Mouse (Mus musculus): ENCODE results near the gene Pdyn. TPM values are rescaled to one million over a fixed set of nuclear protein-coding genes. Genes with fewer than 3 reads are reported as not detected.

Pdyn gene
- polyA plus RNA-seq, 1 experiment from 2014 or later: 0.18 TPM

DNA sequence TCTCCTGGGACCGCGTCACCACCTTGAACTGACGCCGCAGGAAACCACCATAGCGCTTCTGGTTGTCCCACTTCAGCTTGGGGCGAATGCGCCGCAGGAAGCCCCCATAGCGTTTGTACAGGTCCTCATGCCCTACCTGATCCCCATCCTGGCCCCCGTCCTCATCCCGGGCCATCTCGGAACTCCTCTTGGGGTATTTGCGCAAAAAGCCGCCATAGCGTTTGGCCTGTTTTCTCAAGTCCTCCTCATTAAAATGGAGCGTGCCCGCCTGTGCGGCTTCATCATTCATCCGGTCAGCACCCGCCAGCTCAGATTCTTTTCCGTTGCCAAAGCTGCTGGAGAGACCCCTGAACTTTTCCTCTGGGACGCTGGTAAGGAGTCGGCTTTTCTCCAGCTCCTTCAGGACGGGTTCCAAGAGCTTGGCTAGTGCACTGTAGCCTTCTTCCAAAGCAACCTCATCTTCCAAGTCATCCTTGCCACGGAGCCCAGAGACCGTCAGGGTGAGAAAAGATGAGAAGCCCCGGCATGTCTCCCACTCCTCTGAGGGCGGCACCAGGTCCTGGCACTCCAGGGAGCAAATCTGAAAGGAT lies 11.5 kb downstream of the Pdyn start:
- WGBS: 87% methylated on average over 28 of the region's 28 CpGs
- Histone ChIP-seq H3K4me2 (no peak overlapping the region), H3K36me3 (no peaks in the 10 kb centered on the region), H3K4me3 (no peak overlapping the region), H3K9me3 (replicated peaks) (no peaks in the 10 kb centered on the region), H3K9ac (no peak overlapping the region), H3K4me1 (replicated peaks) (no peaks in the 10 kb centered on the region), H3K27me3 (replicated peaks) (peaks cover 24% of the 10 kb centered on the region), H3K27ac (ENCODE audit: poor library complexity, severe bottlenecking) (no peak overlapping the region)
- no peak for ATAC-seq (ENCODE audit: insufficient number of reproducible peaks, low FRiP score)

DNA sequence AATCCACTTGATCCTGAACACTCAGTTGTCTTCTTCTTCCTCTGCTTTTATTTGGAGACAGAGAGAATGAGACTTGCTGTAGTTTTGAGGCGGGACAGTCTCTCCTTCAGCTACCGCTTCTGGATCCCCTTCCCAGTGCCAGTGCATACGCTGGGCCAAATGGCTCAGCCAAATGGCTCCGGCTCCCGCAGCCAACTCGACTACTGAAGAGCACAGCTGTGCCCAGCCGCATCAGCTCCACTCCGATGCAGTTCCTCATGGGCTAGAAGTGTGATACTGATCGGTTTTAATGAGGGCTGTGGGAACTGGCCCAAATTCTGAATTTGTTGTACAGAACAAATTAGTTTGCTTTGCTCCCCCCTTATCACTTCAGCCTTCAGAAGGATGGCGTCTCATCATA lies 12.7 kb downstream of the Pdyn start:
- no peak for ATAC-seq (ENCODE audit: insufficient number of reproducible peaks, low FRiP score)
- no peaks in the 10 kb centered on the region for H3K4me1 ChIP-seq (replicated peaks)
- H3K36me3 ChIP-seq: no peaks in the 10 kb centered on the region
- H3K9me3 ChIP-seq (replicated peaks): no peaks in the 10 kb centered on the region
- 48% methylated on average over 10 of the region's 10 CpGs for WGBS
- no peak overlapping the region for H3K4me2 ChIP-seq
- H3K9ac ChIP-seq: no peak overlapping the region
- no peak overlapping the region for H3K4me3 ChIP-seq
- H3K27me3 ChIP-seq (replicated peaks): peaks cover 18% of the 10 kb centered on the region
- H3K27ac ChIP-seq (ENCODE audit: poor library complexity, severe bottlenecking): no peak overlapping the region

DNA sequence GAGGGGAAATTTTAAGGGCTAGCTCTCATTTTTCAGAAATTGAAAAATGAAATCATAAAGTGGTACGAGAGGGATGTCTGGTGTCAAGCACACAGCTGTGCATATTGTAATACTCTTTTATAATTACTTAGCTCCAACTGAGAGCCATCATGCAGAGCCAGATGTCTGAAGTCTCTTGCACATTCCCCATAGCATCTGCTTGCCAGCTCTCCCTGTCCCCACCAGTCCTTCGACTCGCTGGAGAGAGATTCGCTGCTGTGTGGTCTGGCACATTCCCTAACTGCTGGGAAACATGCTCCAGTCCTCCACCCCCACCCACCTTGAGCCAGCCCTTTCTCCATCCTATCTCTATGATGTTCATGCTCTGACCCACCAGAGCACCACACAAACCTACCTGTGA lies 15.6 kb downstream of the Pdyn start:
- no peaks in the 10 kb centered on the region for H3K4me1 ChIP-seq (replicated peaks)
- ATAC-seq (ENCODE audit: insufficient number of reproducible peaks, low FRiP score): no peak
- 73% methylated on average over 4 of the region's 4 CpGs for WGBS

GRCm38 (mm10) chr2:129680236-129680635 lies 19.4 kb downstream of the Pdyn start:
- 66% methylated on average over 3 of the region's 3 CpGs for WGBS
- Histone ChIP-seq H3K27ac (ENCODE audit: poor library complexity, severe bottlenecking) (no peak overlapping the region), H3K36me3 (no peaks in the 10 kb centered on the region), H3K9ac (no peak overlapping the region), H3K27me3 (replicated peaks) (peaks cover 15% of the 10 kb centered on the region), H3K4me2 (no peak overlapping the region), H3K4me1 (replicated peaks) (no peaks in the 10 kb centered on the region), H3K9me3 (replicated peaks) (no peaks in the 10 kb centered on the region), H3K4me3 (no peak overlapping the region)
- no peak for ATAC-seq (ENCODE audit: insufficient number of reproducible peaks, low FRiP score)

More for the DNA sequence above, 15.6 kb downstream of the Pdyn start:
- H3K36me3 ChIP-seq: no peaks in the 10 kb centered on the region
- no peaks in the 10 kb centered on the region for H3K9me3 ChIP-seq (replicated peaks)
- no peak overlapping the region for H3K4me2 ChIP-seq
- peaks cover 18% of the 10 kb centered on the region for H3K27me3 ChIP-seq (replicated peaks)
- no peak overlapping the region for H3K4me3 ChIP-seq
- H3K27ac ChIP-seq (ENCODE audit: poor library complexity, severe bottlenecking): no peak overlapping the region
- no peak overlapping the region for H3K9ac ChIP-seq

DNA sequence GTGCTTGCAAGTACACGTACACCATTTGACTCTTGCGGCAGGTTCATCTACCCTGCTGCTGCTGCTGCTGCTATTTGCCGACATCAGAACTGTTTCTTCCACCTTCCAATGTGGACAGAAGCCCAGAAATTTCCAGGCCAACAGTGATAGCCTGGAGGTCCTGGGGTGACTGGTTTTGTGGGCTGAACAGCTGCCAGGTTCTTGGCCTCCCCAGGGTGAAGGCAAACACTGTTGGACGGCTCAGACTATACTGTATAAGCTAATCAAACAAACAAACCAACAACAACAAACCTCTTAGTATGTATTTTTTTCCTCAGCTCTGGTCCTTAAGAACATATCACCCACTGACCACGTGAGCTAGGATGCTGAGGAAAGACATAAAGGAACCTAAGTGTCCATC lies 20.6 kb downstream of the Pdyn start:
- Histone ChIP-seq H3K4me1 (replicated peaks) (no peaks in the 10 kb centered on the region), H3K27me3 (replicated peaks) (peaks cover 15% of the 10 kb centered on the region), H3K27ac (ENCODE audit: poor library complexity, severe bottlenecking) (no peak overlapping the region), H3K9ac (no peak overlapping the region), H3K9me3 (replicated peaks) (no peaks in the 10 kb centered on the region), H3K4me3 (no peak overlapping the region), H3K36me3 (no peaks in the 10 kb centered on the region), H3K4me2 (no peak overlapping the region)
- ATAC-seq (ENCODE audit: insufficient number of reproducible peaks, low FRiP score): no peak
- WGBS: 71% methylated on average over 5 of the region's 5 CpGs

GRCm38 (mm10) chr2:129677664-129678063 lies 22.0 kb downstream of the Pdyn start:
- Histone ChIP-seq H3K36me3 (no peaks in the 10 kb centered on the region), H3K4me1 (replicated peaks) (no peaks in the 10 kb centered on the region), H3K9me3 (replicated peaks) (no peaks in the 10 kb centered on the region), H3K4me2 (no peak overlapping the region), H3K27ac (ENCODE audit: poor library complexity, severe bottlenecking) (no peak overlapping the region), H3K4me3 (no peak overlapping the region), H3K27me3 (replicated peaks) (peaks cover 15% of the 10 kb centered on the region), H3K9ac (no peak overlapping the region)
- no peak for ATAC-seq (ENCODE audit: insufficient number of reproducible peaks, low FRiP score)
- 70% methylated on average over 2 of the region's 2 CpGs for WGBS

- Histone ChIP-seq H3K27ac (ENCODE audit: poor library complexity, severe bottlenecking) (no peak overlapping the region), H3K4me1 (replicated peaks) (no peaks in the 10 kb centered on the region), H3K36me3 (no peaks in the 10 kb centered on the region), H3K4me2 (no peak overlapping the region), H3K27me3 (replicated peaks) (peaks cover 18% of the 10 kb centered on the region), H3K9ac (no peak overlapping the region), H3K9me3 (replicated peaks) (0 out of 2 replicates have a peak, but pooled peaks cover 3% of the 10 kb centered on the region), H3K4me3 (no peak overlapping the region)
- no peak for ATAC-seq (ENCODE audit: insufficient number of reproducible peaks, low FRiP score)
- 27% methylated on average over 13 of the region's 13 CpGs for WGBS
Measured at GRCm38 (mm10) chr2:129674935-129675634, 24.6 kb downstream of the Pdyn start.

- WGBS: 47% methylated on average over 4 of the region's 4 CpGs
- H3K4me3 ChIP-seq: no peak overlapping the region
- 0 out of 2 replicates have a peak, but pooled peaks cover 3% of the 10 kb centered on the region for H3K9me3 ChIP-seq (replicated peaks)
- H3K36me3 ChIP-seq: no peaks in the 10 kb centered on the region
- H3K27me3 ChIP-seq (replicated peaks): peaks cover 9% of the 10 kb centered on the region; the same call in 1 of the 2 replicates
- no peak for ATAC-seq (ENCODE audit: insufficient number of reproducible peaks, low FRiP score)
- H3K4me1 ChIP-seq (replicated peaks): no peaks in the 10 kb centered on the region
- no peak overlapping the region for H3K9ac ChIP-seq
- no peak overlapping the region for H3K4me2 ChIP-seq
- H3K27ac ChIP-seq (ENCODE audit: poor library complexity, severe bottlenecking): no peak overlapping the region
Measured at GRCm38 (mm10) chr2:129671911-129672310, 27.7 kb downstream of the Pdyn start.

DNA sequence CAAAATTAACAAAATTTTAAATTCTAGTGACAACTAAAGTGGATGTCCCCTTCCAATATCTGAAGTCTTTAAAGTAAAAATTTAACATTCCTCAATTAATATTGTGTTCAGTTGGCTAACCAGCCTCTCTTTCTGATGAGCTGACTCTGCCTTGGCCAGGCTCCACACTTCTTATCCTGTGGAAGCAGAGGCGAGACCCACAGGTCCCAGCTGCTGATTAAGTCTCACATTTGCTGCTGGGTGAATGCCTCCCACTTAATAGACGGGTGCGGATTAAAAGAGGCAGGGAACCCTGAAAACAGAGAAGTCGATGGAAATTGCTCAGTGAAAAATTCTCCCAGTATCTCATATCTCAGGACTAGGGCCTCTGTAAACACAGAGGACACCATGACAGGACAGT lies 37.2 kb downstream of the Pdyn start:
- Histone ChIP-seq H3K4me1 (replicated peaks) (no peaks in the 10 kb centered on the region), H3K9ac (no peak overlapping the region), H3K9me3 (replicated peaks) (no peaks in the 10 kb centered on the region), H3K4me3 (no peak overlapping the region), H3K4me2 (no peak overlapping the region), H3K27ac (ENCODE audit: poor library complexity, severe bottlenecking) (no peak overlapping the region), H3K36me3 (no peaks in the 10 kb centered on the region), H3K27me3 (replicated peaks) (no peaks in the 10 kb centered on the region)
- no peak for ATAC-seq (ENCODE audit: insufficient number of reproducible peaks, low FRiP score)
- 47% methylated on average over 4 of the region's 4 CpGs for WGBS

DNA sequence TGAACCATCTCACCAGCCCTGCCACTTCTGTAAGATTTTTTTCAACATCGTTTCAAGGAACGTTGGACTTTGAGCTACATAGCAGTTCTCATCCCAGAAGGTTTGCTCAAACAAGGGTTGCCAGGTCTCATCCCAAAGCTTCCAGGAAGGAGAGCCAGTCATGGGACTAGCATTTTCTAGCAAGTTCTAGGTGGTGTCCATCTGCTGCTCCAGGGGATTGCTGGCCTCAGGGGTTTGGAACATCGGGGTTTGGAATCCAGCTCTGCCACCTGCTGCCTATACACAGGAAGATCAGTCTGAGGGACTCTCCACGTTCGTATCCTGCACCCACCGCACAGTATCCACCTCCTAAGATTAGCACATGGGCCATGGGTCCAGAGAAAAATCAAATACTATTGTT lies 39.6 kb downstream of the Pdyn start:
- Histone ChIP-seq H3K27me3 (replicated peaks) (no peaks in the 10 kb centered on the region), H3K36me3 (no peaks in the 10 kb centered on the region), H3K9ac (no peak overlapping the region), H3K27ac (ENCODE audit: poor library complexity, severe bottlenecking) (no peak overlapping the region), H3K4me1 (replicated peaks) (no peaks in the 10 kb centered on the region), H3K9me3 (replicated peaks) (no peaks in the 10 kb centered on the region), H3K4me3 (no peak overlapping the region), H3K4me2 (no peak overlapping the region)
- 60% methylated on average over 6 of the region's 6 CpGs for WGBS
- ATAC-seq (ENCODE audit: insufficient number of reproducible peaks, low FRiP score): no peak

DNA sequence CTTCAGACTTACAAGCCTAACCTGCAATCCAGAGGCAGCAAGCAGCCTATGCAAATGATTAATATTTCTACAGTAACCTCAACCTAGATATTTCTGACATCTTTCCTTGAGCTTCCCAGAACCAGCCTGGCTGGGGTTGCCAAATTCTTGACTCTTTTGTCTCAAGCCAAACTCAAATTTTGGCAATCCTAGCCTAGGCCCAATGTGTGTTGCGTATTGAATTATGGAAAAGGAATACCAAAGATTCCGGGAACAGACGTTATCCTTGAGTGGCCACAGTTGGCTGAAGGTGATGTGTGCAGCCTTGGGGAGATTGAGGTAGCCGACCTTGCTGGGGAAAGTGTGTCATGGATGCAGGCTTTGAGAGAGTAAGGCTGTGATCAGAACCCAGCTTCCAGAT lies 40.8 kb downstream of the Pdyn start:
- H3K36me3 ChIP-seq: no peaks in the 10 kb centered on the region
- no peak overlapping the region for H3K4me3 ChIP-seq
- no peak overlapping the region for H3K27ac ChIP-seq (ENCODE audit: poor library complexity, severe bottlenecking)
- H3K27me3 ChIP-seq (replicated peaks): no peaks in the 10 kb centered on the region
- no peak overlapping the region for H3K9ac ChIP-seq
- no peaks in the 10 kb centered on the region for H3K9me3 ChIP-seq (replicated peaks)
- no peak for ATAC-seq (ENCODE audit: insufficient number of reproducible peaks, low FRiP score)
- H3K4me1 ChIP-seq (replicated peaks): no peaks in the 10 kb centered on the region
- WGBS: 81% methylated on average over 4 of the region's 4 CpGs
- H3K4me2 ChIP-seq: no peak overlapping the region

DNA sequence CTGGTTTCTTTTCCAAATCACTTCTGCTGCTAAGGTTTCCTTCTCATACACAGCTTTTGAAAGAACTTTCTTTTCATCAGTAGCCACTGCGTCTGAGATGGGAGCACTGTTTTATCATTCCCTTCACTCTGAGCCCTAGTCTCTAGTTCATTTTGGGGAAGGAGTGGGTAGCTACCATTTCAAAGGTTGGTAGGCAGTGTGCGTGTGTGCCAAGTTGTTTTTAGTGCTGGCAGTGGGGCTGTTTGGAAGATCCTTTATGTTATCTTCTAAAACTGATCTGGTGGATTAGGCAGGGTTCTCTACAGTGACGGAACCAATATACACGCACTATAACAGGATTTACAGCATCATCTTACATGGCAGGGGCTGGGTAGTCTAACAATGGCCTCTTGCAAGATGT lies 44.6 kb downstream of the Pdyn start:
- Histone ChIP-seq H3K4me3 (no peak overlapping the region), H3K9ac (no peak overlapping the region), H3K4me1 (replicated peaks) (peaks cover 5% of the 10 kb centered on the region), H3K27ac (ENCODE audit: poor library complexity, severe bottlenecking) (no peak overlapping the region), H3K4me2 (no peak overlapping the region), H3K27me3 (replicated peaks) (no peaks in the 10 kb centered on the region), H3K9me3 (replicated peaks) (no peaks in the 10 kb centered on the region; the same call in 1 of the 2 replicates), H3K36me3 (no peaks in the 10 kb centered on the region)
- 87% methylated on average over 4 of the region's 4 CpGs for WGBS
- ATAC-seq (ENCODE audit: insufficient number of reproducible peaks, low FRiP score): no peak

Data from heart, embryonic 12.5 days (tissue).